Comparison of ENCODE assay signal across 10 mouse cellular contexts in the genomic region with DNA sequence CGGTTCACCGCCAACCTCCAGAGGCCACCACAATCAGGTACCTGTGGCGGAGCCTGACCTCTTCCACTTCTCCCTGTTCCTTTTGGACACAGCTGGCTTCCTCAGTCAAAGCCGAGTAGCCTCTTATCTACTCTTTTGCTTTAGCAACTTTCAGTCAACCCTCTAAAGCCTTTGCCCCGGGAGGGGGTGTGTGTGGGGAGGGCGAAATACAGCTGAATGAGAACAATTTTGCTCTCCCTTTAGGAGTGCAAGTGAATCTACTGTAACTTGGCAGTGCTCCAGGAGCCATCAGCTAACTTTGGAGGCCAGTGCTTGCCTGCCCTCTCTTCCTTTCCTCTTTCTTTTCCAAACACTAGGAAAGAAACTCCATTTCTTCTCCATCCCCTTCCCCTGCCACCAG.
DNase-seq lines count a peak whose midpoint lies in the region; ATAC-seq lines count a peak whose summit lies in the region.
"Had no signal": no experiment of that assay in that cellular context is flagged by ENCODE, and none has a peak within 500 bp of the region (broad histone marks: within the 10 kb centered on the region; RNA-seq: fewer than 3 reads in every experiment).

No protein-coding gene starts in this region.

- no peak overlapping the region for H3K4me3 ChIP-seq in hindbrain, embryonic 13.5 days
- H3K4me3 ChIP-seq in hindbrain, embryonic 16.5 days (ENCODE audit: low read length): no peak overlapping the region
- H3K4me3 ChIP-seq: left cerebral cortex, adult 2 months had no signal

- DNase-seq in cerebellum, adult 9-11 months: no peak
- DNase-seq in retina, postnatal 1 day: peak; percentile 38
- no peak for DNase-seq in retina, embryonic 14.5 days (ENCODE audit: low spot score)
- peak; percentile 7 for DNase-seq in testis, postnatal 14 days (ENCODE audit: low spot score)
- no peak for DNase-seq in thymus, adult 18-20 months

- no peaks in the 10 kb centered on the region for H3K9me3 ChIP-seq in hindbrain, embryonic 13.5 days
- H3K9me3 ChIP-seq in hindbrain, embryonic 16.5 days (ENCODE audit: control insufficient read depth, low read length): no peaks in the 10 kb centered on the region

- no peak overlapping the region for H3K9ac ChIP-seq in hindbrain, embryonic 13.5 days
- no peak overlapping the region for H3K9ac ChIP-seq in hindbrain, embryonic 16.5 days (ENCODE audit: low read depth, low read length)

- peak overlapping the region; percentile 8; the same call in 1 of the 2 replicates for H3K27ac ChIP-seq in hindbrain, embryonic 13.5 days
- H3K27ac ChIP-seq in hindbrain, embryonic 16.5 days (ENCODE audit: low read depth, low read length): no peak overlapping the region; the same call in 1 of the 2 replicates
- H3K27ac ChIP-seq: left cerebral cortex, adult 2 months had no signal

- ATAC-seq in cerebellum, adult (ENCODE audit: insufficient number of reproducible peaks, low FRiP score, low TSS enrichment): peak; percentile 36; the same call in 1 of the 2 replicates
- no peak for ATAC-seq in hindbrain, embryonic 13.5 days (ENCODE audit: low FRiP score)
- no peak for ATAC-seq in hindbrain, embryonic 16.5 days

- no peaks in the 10 kb centered on the region; the same call in 1 of the 2 replicates for H3K4me1 ChIP-seq in hindbrain, embryonic 13.5 days (replicated peaks)
- H3K4me1 ChIP-seq in hindbrain, embryonic 16.5 days (ENCODE audit: control insufficient read depth, insufficient read depth, low read depth, low read length): no peaks in the 10 kb centered on the region

- H3K27me3 ChIP-seq in hindbrain, embryonic 13.5 days: peaks cover 37% of the 10 kb centered on the region; the same call in 1 of the 2 replicates
- H3K27me3 ChIP-seq in hindbrain, embryonic 16.5 days (replicated peaks; ENCODE audit: control insufficient read depth, insufficient read depth, low read length): peaks cover 4% of the 10 kb centered on the region

- H3K36me3 ChIP-seq in hindbrain, embryonic 13.5 days: no peaks in the 10 kb centered on the region
- no peaks in the 10 kb centered on the region for H3K36me3 ChIP-seq in hindbrain, embryonic 16.5 days (ENCODE audit: control insufficient read depth, insufficient read depth, low read length)

- H3K4me2 ChIP-seq in hindbrain, embryonic 13.5 days: no peak overlapping the region
- no peak overlapping the region for H3K4me2 ChIP-seq in hindbrain, embryonic 16.5 days (ENCODE audit: low read length)
- H3K4me2 ChIP-seq: liver, embryonic 11.5 days had no signal

- whole genome bisulfite sequencing in hindbrain, embryonic 13.5 days: 55% methylated on average over 6 of the region's 6 CpGs
- WGBS in hindbrain, embryonic 16.5 days: 51% methylated on average over 6 of the region's 6 CpGs

Comparison
In these comparisons a context has a peak if more than half of its experiments do, and no peak if none do; other contexts are left out.
1. DNase-seq: peak in retina, postnatal 1 day (single experiment) and testis, postnatal 14 days (single experiment); none in cerebellum, adult 9-11 months (single experiment), retina, embryonic 14.5 days (single experiment) and thymus, adult 18-20 months (0 of 2).